Mouse (Mus musculus): ENCODE measurements around the gene Cdca4. TPM values are rescaled to one million over a fixed set of nuclear protein-coding genes. Genes with fewer than 3 reads are reported as not detected.
A peak's percentile ranks its signal among the peaks of the same experiment; 100 is the strongest.

Cdca4 gene
- polyA plus RNA-seq, 1 experiment: 15.8 TPM

DNA sequence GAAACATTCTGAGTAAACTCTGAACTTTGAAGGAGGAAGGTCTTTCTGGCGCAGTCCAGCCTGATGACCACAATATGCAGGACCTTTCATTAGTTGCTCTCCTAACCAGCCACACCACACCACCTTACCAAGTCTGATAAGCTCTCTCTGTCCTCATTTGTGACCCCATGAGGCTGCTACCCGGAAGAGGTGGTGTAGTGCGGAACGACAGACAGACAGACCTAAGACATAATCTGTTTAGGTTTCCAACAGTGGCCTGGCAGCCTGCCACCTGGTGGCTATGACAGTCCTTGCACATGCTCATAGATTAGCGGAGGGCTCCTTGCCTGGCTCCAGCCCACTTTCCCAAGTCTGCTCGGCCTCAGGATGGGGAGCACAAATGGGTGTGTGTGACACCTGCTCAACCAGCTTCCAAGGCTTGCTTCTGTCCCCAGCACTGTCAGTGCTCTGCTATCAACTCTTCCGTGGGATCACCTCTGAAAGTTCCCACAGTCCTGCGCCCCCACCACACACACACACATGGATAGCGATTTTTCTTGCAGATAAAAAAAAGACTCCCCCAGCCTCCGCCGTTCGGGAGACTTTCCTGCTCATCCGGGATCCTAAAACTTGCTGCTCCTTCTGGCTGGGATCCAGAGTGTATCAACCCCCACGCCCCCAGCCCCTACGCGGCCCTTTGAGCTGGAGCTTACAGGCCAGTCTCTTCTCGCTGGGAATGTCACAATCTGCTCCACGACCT lies 44.4 kb upstream of the Cdca4 start:
- Histone ChIP-seq H3K27ac (ENCODE audit: insufficient read depth, low read depth, low read length) (no peak overlapping the region), H3K4me3 (ENCODE audit: low read depth, low read length) (peak overlapping the region; percentile 31), H3K27me3 (ENCODE audit: control insufficient read depth, insufficient read depth, low read length) (peaks cover 5% of the 10 kb centered on the region; the same call in 1 of the 2 replicates), H3K4me1 (ENCODE audit: control insufficient read depth, insufficient read depth, insufficient read length, low read length) (peaks cover 41% of the 10 kb centered on the region), H3K36me3 (ENCODE audit: control insufficient read depth, insufficient read depth, low read length) (no peaks in the 10 kb centered on the region)
- 22% methylated on average over 18 of the region's 18 CpGs for WGBS
- TF ChIP-seq CTCF (IDR thresholded peaks at IDR 0.05; ENCODE audit: extremely low read depth, insufficient read length, insufficient replicate concordance, low read depth, low read length) (peak; percentile 75; the same call in 1 of the 2 replicates), POLR2A (IDR thresholded peaks at IDR 0.05; ENCODE audit: low read depth, low read length) (no peak)

- Histone ChIP-seq H3K36me3 (ENCODE audit: control insufficient read depth, insufficient read depth, low read length) (no peaks in the 10 kb centered on the region), H3K4me1 (ENCODE audit: control insufficient read depth, insufficient read depth, insufficient read length, low read length) (peaks cover 36% of the 10 kb centered on the region), H3K27ac (ENCODE audit: insufficient read depth, low read depth, low read length) (no peak overlapping the region), H3K27me3 (ENCODE audit: control insufficient read depth, insufficient read depth, low read length) (peaks cover 5% of the 10 kb centered on the region; the same call in 1 of the 2 replicates), H3K4me3 (ENCODE audit: low read depth, low read length) (no peak overlapping the region)
- WGBS: 88% methylated on average over 10 of the region's 10 CpGs
- TF ChIP-seq POLR2A (IDR thresholded peaks at IDR 0.05; ENCODE audit: low read depth, low read length) (no peak), CTCF (IDR thresholded peaks at IDR 0.05; ENCODE audit: extremely low read depth, insufficient read length, insufficient replicate concordance, low read depth, low read length) (no peak)
These were observed 43.8 kb upstream of the Cdca4 start for GRCm38 (mm10) chr12:112872991-112873390.

GRCm38 (mm10) chr12:112871272-112871671 lies 42.0 kb upstream of the Cdca4 start:
- H3K4me3 ChIP-seq (ENCODE audit: low read depth, low read length): no peak overlapping the region
- no peak overlapping the region for H3K27ac ChIP-seq (ENCODE audit: insufficient read depth, low read depth, low read length)
- TF ChIP-seq CTCF (IDR thresholded peaks at IDR 0.05; ENCODE audit: extremely low read depth, insufficient read length, insufficient replicate concordance, low read depth, low read length) (no peak), POLR2A (IDR thresholded peaks at IDR 0.05; ENCODE audit: low read depth, low read length) (no peak)
- H3K36me3 ChIP-seq (ENCODE audit: control insufficient read depth, insufficient read depth, low read length): no peaks in the 10 kb centered on the region
- 93% methylated on average over 2 of the region's 2 CpGs for WGBS
- H3K4me1 ChIP-seq (ENCODE audit: control insufficient read depth, insufficient read depth, insufficient read length, low read length): peaks cover 23% of the 10 kb centered on the region
- no peaks in the 10 kb centered on the region for H3K27me3 ChIP-seq (ENCODE audit: control insufficient read depth, insufficient read depth, low read length)

- Histone ChIP-seq H3K27me3 (ENCODE audit: control insufficient read depth, insufficient read depth, low read length) (no peaks in the 10 kb centered on the region), H3K4me1 (ENCODE audit: control insufficient read depth, insufficient read depth, insufficient read length, low read length) (peaks cover 18% of the 10 kb centered on the region), H3K36me3 (ENCODE audit: control insufficient read depth, insufficient read depth, low read length) (no peaks in the 10 kb centered on the region), H3K4me3 (ENCODE audit: low read depth, low read length) (0 out of 2 replicates have a peak overlapping the region, but pooled peaks have one; percentile 7), H3K27ac (ENCODE audit: insufficient read depth, low read depth, low read length) (no peak overlapping the region)
- TF ChIP-seq CTCF (IDR thresholded peaks at IDR 0.05; ENCODE audit: extremely low read depth, insufficient read length, insufficient replicate concordance, low read depth, low read length): no peak
- TF ChIP-seq POLR2A (IDR thresholded peaks at IDR 0.05; ENCODE audit: low read depth, low read length): no peak
- WGBS: 29% methylated on average over 13 of the region's 13 CpGs
These were observed 41.6 kb upstream of the Cdca4 start for GRCm38 (mm10) chr12:112870775-112871174.

- 48% methylated on average over 16 of the region's 16 CpGs for WGBS
- Histone ChIP-seq H3K27me3 (ENCODE audit: control insufficient read depth, insufficient read depth, low read length) (no peaks in the 10 kb centered on the region), H3K4me3 (ENCODE audit: low read depth, low read length) (no peak overlapping the region), H3K36me3 (ENCODE audit: control insufficient read depth, insufficient read depth, low read length) (no peaks in the 10 kb centered on the region), H3K27ac (ENCODE audit: insufficient read depth, low read depth, low read length) (no peak overlapping the region), H3K4me1 (ENCODE audit: control insufficient read depth, insufficient read depth, insufficient read length, low read length) (peaks cover 16% of the 10 kb centered on the region)
- TF ChIP-seq CTCF (IDR thresholded peaks at IDR 0.05; ENCODE audit: extremely low read depth, insufficient read length, insufficient replicate concordance, low read depth, low read length): no peak
- TF ChIP-seq POLR2A (IDR thresholded peaks at IDR 0.05; ENCODE audit: low read depth, low read length): no peak
These were observed 40.6 kb upstream of the Cdca4 start for GRCm38 (mm10) chr12:112869783-112870204.

GRCm38 (mm10) chr12:112868178-112869087 lies 39.2 kb upstream of the Cdca4 start, which contains the start of gene Gpr132:
Gpr132 (minus strand) TSS chr12:112868228.
- TF ChIP-seq CTCF (IDR thresholded peaks at IDR 0.05; ENCODE audit: extremely low read depth, insufficient read length, insufficient replicate concordance, low read depth, low read length): no peak
- no peak for TF ChIP-seq POLR2A (IDR thresholded peaks at IDR 0.05; ENCODE audit: low read depth, low read length)
- peaks cover 14% of the 10 kb centered on the region for H3K4me1 ChIP-seq (ENCODE audit: control insufficient read depth, insufficient read depth, insufficient read length, low read length)
- 46% methylated on average over 13 of the region's 13 CpGs for WGBS
- H3K36me3 ChIP-seq (ENCODE audit: control insufficient read depth, insufficient read depth, low read length): no peaks in the 10 kb centered on the region
- H3K27me3 ChIP-seq (ENCODE audit: control insufficient read depth, insufficient read depth, low read length): no peaks in the 10 kb centered on the region
- no peak within 1 kb of the TSS for H3K27ac ChIP-seq (ENCODE audit: insufficient read depth, low read depth, low read length)
- H3K4me3 ChIP-seq (ENCODE audit: low read depth, low read length): no peak within 1 kb of the TSS
